Mouse (Mus musculus) gastrocnemius, postnatal 36 days (tissue): ENCODE data around the gene Vps25. TPM values are rescaled to one million over a fixed set of nuclear protein-coding genes. Genes with fewer than 3 reads are reported as not detected.

Experiments
- DNase-seq, 2 experiments: peaks; one replicate each; pipeline ENCODE4 v3.0.0; 2022
- intact Hi-C: fragments of 180-260 bp; cut with DNase I; formaldehyde crosslinking; loops from one replicate; pipeline ENCODE4 v1.15.1; 2025
- total RNA-seq, 2 experiments: library from RNA; stranded (reverse); gene quantifications; 2 replicates each; pipeline ENCODE4 v1.2.3; 2021

The Vps25 gene
- total RNA-seq, 2 experiments from 2014 or later, result 36.2 to 39.4 TPM

- intact Hi-C loops, result no loop called here
- DNase-seq, result no peak
Observed at GRCm38 (mm10) chr11:101236782-101237181, 16.7 kb upstream of the Vps25 start.

GRCm38 (mm10) chr11:101238071-101238647 is 15.3 kb upstream of the Vps25 start:
- intact Hi-C loops, result no loop called here
- no peak for DNase-seq

- intact Hi-C loops, result no loop called here
- peak in 1 of 2 experiments; percentile 61 for DNase-seq
Observed at GRCm38 (mm10) chr11:101245071-101245470, 8.4 kb upstream of the Vps25 start.

GRCm38 (mm10) chr11:101245855-101246701 is 7.4 kb upstream of the Vps25 start, which contains the start of gene Ramp2:
Gene Ramp2 (plus strand): TSS chr11:101246028.
- intact Hi-C loops, result no loop called here
- peak; percentile 59 to 64 for DNase-seq

- intact Hi-C loops, result no loop called here
- no peak for DNase-seq
Observed at GRCm38 (mm10) chr11:101246702-101247012, 6.8 kb upstream of the Vps25 start.

- intact Hi-C loops, result loop anchor here (2.0 kb wide), 1 partner anchor 35 kb away; no protein-coding TSS in a partner anchor
Observed at GRCm38 (mm10) chr11:101247521-101248030, 5.9 kb upstream of the Vps25 start.

GRCm38 (mm10) chr11:101248258-101248994 is 5.1 kb upstream of the Vps25 start:
- DNase-seq, result peak; percentile 36 to 55
- intact Hi-C loops, result loop anchor here (2.0 kb wide), 1 partner anchor 36 kb away; no protein-coding TSS in a partner anchor

More at GRCm38 (mm10) chr11:101247521-101248030, 5.9 kb upstream of the Vps25 start:
- no peak for DNase-seq

- DNase-seq, result no peak
- intact Hi-C loops, result no loop called here
Observed at GRCm38 (mm10) chr11:101251031-101251430, 2.5 kb upstream of the Vps25 start.

GRCm38 (mm10) chr11:101252941-101253340 is 566 bp upstream of the Vps25 start:
- intact Hi-C loops, result no loop called here
- no peak for DNase-seq

GRCm38 (mm10) chr11:101255826-101256775 is 2.6 kb downstream of the Vps25 start:
- DNase-seq, result no peak

GRCm38 (mm10) chr11:101259261-101259712 is 5.8 kb downstream of the Vps25 start:
- DNase-seq, result no peak
- intact Hi-C loops, result no loop called here

More at GRCm38 (mm10) chr11:101255826-101256775, 2.6 kb downstream of the Vps25 start:
- intact Hi-C loops, result no loop called here

- DNase-seq, result peak in 1 of 2 experiments; percentile 42
- intact Hi-C loops, result no loop called here
Observed at GRCm38 (mm10) chr11:101259948-101260825, 6.7 kb downstream of the Vps25 start, which contains the start of gene Wnk4. Gene Wnk4 (plus strand): TSS chr11:101260567.

GRCm38 (mm10) chr11:101260826-101261380 is 7.4 kb downstream of the Vps25 start:
- intact Hi-C loops, result no loop called here
- DNase-seq, result no peak

- DNase-seq, result no peak
- intact Hi-C loops, result no loop called here
Observed at GRCm38 (mm10) chr11:101262272-101262967, 8.9 kb downstream of the Vps25 start.

GRCm38 (mm10) chr11:101263138-101263988 is 9.9 kb downstream of the Vps25 start:
- intact Hi-C loops, result no loop called here
- no peak for DNase-seq

GRCm38 (mm10) chr11:101263989-101264280 is 10.4 kb downstream of the Vps25 start:
- intact Hi-C loops, result no loop called here
- DNase-seq, result no peak

- intact Hi-C loops, result no loop called here
- no peak for DNase-seq
Observed at GRCm38 (mm10) chr11:101264954-101265471, 11.5 kb downstream of the Vps25 start.
